Mouse (Mus musculus): ENCODE measurements around the gene Rbpj.

Gene Rbpj

DNA sequence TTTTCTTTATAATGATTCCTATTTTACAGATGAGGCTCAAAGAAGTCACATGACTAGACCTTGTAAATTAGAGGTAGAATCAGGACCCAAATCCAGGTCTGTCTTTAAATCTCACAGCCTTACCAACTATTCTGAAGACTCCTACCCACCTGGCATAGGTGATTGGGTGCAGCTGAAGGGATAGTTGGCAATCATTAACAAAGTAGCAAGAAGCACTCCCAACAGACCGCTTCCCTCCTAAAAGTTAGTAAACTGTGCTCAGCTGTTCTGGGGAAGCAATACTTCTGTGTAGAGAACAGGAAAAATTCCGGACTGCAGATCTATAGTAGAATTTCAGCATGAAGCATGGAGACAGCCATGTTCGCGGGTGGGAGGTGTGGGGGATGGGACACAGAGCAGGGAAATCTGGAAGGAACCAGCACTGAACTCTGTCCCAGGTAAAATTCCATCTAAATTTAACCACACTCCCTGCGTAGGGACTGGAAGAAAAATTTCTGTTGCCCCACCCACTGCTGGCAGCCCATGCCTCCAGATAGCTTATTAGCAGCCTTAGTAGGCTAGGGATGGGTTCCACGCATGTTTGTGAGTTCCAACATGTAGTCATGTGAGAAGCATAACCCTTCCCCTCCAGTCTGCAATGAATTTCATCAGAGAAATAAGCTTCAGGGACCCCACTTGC is 3.3 kb downstream of the Rbpj start:
- DNase-seq (ENCODE audit: low spot score in 2 of 2), result no peak

DNA sequence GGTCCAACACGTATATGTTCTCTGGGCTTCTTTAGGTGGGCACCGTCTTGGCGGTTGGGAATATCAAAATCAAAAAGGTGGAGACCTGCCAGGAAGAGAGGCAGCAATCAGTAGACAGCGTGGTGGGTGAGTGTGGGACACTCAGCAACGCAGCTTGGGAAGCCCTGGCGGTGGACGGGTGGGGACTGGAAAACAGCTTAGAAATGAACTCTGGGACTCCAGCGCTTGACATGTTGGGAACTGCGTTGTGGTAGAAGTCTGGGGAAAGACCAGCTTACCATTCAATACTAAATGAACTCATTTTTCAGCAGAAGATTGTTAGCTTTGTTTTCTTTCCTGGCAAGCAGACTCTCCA is 3.8 kb downstream of the Rbpj start:
- DNase-seq (ENCODE audit: low spot score in 2 of 2), result no peak

DNA sequence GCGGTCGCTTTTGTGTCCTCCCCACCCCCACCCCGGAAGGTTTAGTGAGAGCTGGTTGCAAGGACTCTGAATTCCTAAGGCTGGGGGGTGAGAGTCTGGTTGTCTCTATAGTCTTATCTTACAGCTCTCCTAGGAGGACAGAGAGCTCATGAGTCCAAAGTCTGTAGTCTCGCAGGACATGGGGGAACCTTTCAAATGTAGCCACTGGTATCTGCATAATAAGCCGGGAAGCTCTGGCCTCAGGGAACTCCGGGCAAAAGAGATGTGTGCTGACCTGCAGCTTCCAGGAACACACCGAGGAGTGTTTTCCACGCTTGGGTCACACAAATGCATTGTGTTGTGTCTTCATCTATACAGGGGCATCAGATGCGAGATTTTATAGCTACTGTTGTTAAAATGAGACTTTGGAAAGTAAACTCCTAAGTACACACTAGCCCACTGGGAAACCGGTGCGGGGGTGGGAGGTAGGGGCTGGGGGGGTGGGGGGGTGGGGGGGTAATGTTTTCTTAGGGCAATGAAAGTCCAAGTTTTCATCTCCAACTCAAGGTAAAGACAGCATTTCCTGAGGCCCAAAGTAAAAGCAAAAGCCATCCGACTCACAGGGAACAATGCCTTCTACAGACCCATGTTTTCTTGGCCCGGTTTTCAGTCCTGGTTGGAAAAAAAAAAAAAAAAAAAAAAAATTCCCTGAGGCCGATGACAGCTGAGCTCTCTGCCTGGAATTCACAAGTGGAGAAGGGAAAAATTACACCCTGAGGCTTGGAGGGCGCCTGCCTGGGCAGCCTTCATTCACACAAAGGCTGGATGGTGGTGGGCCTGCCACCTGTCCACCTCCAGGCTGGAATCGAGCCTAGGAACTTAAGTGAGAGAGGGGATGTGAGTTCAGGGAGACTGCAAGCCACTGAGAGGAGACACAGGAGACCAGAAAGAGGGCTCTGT is 4.5 kb downstream of the Rbpj start:
- no peak for DNase-seq (ENCODE audit: low spot score in 2 of 2)

DNA sequence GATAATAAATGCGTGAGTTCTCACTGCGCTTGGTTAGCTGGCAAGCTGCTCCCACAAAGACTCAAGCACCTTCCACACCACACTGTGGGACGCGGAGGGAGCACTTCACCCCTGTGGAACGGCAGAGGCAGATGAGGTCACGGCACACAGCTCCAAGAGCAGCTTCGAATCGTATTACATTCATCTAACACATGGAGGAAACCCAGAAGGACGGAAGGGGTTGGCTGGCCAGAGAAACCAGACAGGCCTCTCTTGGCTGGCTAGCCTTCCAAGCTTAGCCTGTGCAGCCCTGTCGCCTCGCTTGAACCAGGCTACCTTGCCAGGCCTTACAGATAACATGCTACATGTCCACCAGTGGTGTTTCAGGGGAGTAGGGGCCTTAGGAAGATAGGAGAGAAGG is 6.5 kb downstream of the Rbpj start:
- DNase-seq (ENCODE audit: low spot score in 2 of 2), result no peak

DNA sequence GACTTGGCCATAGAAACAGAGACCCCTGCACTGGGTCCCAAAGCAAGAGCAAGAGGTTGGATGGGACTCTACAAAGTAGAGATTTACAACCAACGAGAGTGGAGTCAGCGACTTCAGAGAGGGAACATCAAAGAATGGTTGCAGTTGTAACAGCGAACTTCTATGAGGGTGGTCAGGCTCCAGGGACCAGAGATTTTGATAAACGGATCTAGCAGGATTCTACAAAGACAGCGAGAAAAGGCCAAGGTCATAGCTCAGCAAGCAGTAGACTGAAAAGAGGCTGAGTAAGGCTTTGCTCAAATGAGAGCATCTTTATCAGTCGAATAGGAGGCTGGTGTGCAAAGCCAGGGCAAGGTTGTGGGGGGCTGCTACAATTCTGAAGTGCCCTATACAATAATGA is 13.2 kb downstream of the Rbpj start:
- DNase-seq (ENCODE audit: low spot score in 2 of 2), result no peak

- DNase-seq (ENCODE audit: low spot score in 2 of 2), result no peak
Observed at GRCm38 (mm10) chr5:53479891-53480290, 13.9 kb downstream of the Rbpj start.

DNA sequence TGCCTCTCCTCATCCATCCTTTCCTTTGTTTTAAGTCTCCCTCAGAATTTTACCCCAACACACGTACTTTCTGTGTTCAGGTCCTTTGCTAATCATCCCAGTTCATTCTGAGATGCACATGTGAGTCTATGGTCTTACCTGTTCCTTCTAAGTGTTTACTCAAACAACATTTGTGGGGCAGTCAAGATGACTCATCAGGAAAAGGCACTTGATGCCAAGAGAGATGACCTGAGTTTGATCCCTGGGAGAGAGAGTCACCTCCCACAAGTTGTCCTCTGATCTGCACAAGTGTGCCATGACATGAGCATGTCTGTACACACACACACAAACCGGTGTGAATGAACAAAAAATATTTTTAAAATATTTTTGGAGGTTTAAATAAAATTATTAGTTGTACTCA is 15.1 kb downstream of the Rbpj start:
- no peak for DNase-seq (ENCODE audit: low spot score in 2 of 2)

DNA sequence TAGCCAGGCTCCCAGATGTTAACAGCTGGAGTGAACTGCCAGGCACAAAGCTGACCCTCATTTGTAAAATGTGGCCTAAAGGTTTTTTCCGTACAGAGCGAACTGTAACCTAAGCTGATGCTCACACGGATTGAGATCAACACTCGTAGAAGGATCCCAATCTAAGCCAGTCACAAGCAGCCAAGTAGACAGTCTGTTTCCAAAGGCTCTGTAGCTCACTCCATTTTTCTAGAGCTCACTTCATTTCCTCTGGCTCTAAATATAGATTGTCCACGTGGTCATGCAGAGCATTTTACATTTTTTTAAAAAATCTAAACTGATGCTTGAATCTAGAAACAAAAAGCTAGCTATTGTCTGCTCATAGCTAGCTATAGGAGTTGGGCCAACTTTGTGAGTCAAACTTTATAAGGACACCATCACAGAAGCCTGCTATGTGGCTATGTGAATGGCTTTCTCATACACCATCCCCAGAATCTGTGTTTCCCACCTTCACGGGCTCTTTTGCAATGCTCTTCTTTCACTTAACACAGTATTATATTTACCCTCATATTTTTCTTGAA is 19.2 kb downstream of the Rbpj start:
- DNase-seq (ENCODE audit: low spot score in 2 of 2), result no peak

GRCm38 (mm10) chr5:53485934-53486475 is 20.1 kb downstream of the Rbpj start:
- no peak for DNase-seq (ENCODE audit: low spot score in 2 of 2)

DNA sequence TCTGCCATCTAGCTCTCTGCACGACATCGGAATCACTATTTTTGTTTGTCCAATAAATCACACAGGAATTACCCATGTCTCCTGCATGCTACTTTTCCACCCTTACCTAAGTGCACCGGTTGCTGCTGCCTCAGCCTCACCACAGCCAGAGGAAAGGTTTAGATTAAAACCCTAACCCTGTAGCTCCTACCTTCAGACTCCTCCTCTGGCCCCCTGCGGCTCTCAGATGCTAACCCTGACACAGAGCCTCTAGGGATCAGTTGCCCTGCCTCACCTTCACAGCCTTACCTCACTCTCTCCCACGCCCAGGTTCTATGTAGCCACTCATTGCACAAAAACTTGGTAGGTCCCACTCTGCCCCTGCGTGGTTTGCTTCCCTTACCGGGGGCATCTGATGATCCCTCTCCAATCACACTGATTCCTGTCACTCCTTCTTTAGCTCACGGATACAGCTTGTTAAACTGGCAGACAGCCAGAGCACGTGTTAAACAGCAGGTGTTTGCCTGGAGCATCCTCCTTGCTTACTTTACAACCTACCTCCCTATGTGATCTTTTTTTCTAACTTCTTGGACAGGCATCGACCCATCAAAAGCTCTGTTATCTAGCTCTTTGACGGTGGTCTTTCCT is 21.1 kb downstream of the Rbpj start:
- no peak for DNase-seq (ENCODE audit: low spot score in 2 of 2)

GRCm38 (mm10) chr5:53490697-53491099 is 24.7 kb downstream of the Rbpj start:
- DNase-seq (ENCODE audit: low spot score in 2 of 2), result no peak

DNA sequence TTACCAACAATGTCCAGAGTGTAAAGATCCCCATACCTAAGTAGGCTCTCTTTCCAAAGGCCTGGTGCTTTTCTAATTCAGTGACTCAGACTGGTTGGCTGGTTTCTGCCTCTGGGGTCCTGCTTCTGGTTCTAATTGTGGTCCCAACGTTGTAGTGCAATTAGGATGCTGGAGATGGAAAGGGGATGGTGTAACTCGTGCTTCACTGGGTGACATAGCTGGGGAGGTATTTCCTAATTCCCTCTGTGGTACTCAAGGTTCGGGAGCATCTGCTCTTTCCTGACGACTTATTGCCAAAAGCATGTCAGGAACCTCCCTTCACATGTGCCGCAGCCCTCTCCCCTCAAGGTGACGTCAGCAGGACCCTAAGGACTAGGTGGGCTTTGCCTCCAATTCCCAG is 27.8 kb downstream of the Rbpj start:
- no peak for DNase-seq (ENCODE audit: low spot score in 2 of 2)

- peak; percentile 5 to 11 for DNase-seq (ENCODE audit: low spot score in 2 of 2)
Observed at GRCm38 (mm10) chr5:53494536-53495159, 28.7 kb downstream of the Rbpj start.

DNA sequence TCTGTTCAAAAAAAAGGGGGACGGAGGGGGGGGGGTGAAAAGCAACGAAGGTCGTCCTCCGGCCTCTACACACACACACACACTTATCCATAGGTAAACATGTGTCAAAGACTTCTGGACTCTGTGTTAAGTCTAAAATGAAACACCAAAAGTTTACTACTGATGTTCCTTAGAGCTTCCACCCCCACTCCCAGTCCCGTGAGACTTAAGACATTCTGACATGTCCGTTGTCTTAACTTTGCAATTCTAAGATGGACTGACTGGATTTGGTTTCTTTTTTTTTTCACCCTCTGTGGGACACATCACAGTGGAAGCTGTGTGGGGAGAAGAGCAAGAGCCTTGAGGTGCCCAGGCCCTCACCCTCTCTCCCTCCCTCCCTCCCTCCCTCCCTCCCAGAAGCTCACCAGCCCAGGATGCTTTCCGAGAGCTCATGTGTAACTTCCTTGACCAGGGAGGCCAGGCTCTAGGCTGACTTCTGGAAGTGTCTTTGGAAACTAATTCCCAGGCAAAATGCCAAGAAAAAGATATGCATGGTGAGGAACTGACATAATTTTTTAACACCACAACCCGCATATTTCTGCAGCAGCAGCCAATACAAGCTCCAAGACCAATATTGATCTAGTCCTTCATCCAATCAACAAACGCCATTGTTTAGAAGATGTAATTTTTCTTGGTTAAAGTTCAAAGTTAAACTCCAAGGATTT is 31.0 kb downstream of the Rbpj start:
- DNase-seq (ENCODE audit: low spot score in 2 of 2), result no peak

- no peak for DNase-seq (ENCODE audit: low spot score in 2 of 2)
Observed at GRCm38 (mm10) chr5:53499571-53499970, 33.6 kb downstream of the Rbpj start.

DNA sequence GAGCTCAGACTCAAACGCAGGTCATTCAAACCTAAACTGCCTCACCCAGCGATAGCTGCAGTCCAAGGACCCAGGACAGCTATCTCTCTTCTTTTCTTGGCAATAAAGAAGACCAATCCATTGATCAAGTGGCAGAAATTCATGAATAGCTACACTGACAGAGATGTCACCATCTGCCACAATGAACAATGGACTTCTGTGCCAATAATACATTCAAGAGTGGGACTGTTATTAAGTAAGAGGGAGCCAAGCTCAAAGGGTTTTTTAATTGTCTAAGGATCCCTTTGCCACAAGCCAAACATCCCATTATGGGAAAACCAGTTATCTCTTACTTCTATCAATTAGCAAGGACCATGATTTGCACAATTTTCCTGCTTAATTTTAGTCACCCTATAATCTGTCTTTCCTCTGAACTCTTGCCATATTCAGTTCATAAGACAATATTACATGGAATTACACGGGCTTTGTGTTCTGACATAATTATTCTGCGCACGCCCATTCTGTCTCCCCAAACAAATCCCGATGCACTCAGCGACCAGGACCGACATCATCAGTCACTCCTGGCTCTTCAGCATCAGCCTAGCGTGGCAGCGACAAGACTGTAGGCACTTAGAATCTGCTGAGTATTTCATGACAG is 34.7 kb downstream of the Rbpj start:
- no peak for DNase-seq (ENCODE audit: low spot score in 2 of 2)

- no peak for DNase-seq (ENCODE audit: low spot score in 2 of 2)
Observed at GRCm38 (mm10) chr5:53503261-53503660, 37.3 kb downstream of the Rbpj start.

- DNase-seq (ENCODE audit: low spot score in 2 of 2), result no peak
Observed at GRCm38 (mm10) chr5:53505751-53506150, 39.8 kb downstream of the Rbpj start.

- no peak for DNase-seq (ENCODE audit: low spot score in 2 of 2)
Observed at GRCm38 (mm10) chr5:53507371-53507770, 41.4 kb downstream of the Rbpj start.

DNA sequence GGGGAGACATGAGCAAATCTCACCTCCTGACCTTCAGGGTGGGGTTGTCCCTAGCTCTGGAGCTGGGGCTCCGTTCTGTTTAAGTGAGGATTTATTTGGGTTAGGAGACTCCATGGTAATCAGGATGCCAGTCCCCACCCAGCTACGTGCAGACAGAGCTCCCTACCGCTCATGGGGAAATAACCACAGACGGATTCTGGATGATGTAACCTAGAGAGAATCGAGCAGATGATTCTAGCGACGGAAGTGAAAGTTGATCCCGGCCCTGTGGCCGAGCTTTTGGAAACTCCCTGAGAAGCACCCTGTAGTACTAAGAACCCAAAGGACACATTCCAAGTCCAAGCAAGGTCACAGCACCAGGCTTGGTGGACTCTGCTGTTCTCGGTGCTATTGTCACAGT is 43.5 kb downstream of the Rbpj start:
- DNase-seq (ENCODE audit: low spot score in 2 of 2), result no peak

- DNase-seq (ENCODE audit: low spot score in 2 of 2), result no peak
Observed at GRCm38 (mm10) chr5:53509927-53510326, 44.0 kb downstream of the Rbpj start.

Measured in frontal cortex, postnatal 25 days (tissue).